Mouse (Mus musculus): ENCODE measurements at regions not wholly inside any gene's neighbourhood (a gene's known extent, or its start where the extent isn't known, plus 50 kb on each side); places are given as distances from the start of the nearest gene placed in this dataset.

DNA sequence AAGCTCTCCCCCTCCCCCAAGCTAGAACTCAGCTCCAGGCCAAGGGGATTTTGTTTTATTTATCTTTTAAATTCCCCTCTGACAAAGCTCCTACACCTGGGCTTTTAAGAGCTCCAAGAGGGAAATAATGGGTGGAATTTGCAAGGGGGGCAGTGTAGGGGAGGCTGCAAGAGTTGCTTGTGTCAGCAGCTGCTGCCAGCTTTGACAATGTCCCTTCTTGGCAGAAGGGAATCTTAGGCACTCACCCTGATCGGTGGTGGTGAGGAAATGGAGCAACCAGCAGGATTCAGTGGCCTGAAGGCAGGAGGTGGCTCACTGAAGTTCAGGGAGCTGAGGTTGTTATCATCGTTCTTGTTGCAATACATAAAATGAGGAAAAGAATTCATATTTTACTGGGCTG is 72.8 kb upstream of the Tnp1 start:
- H3K27me3 ChIP-seq (replicated peaks): no peaks in the 10 kb centered on the region
- H3K36me3 ChIP-seq (replicated peaks in 1 of 2; ENCODE audit: control insufficient read depth in 1 of 2, insufficient read depth in 1 of 2, low read length in 1 of 2): no peaks in the 10 kb centered on the region
- no peak overlapping the region for H3K4me3 ChIP-seq (replicated peaks in 1 of 3; ENCODE audit: low read depth in 2 of 3, low read length in 2 of 3, poor library complexity in 1 of 3)
- H3K27ac ChIP-seq (ENCODE audit: insufficient read depth, low read depth): no peak overlapping the region
- dilution Hi-C loops (cut with MboI; ENCODE audit: extremely low pct_ligation_motif_present, extremely low pct_unique_long_range_greater_than_20kb, low sequenced_read_pairs) (no loop called here), in situ Hi-C loops (cut with MboI; ENCODE audit: low pct_ligation_motif_present, low pct_unique_long_range_greater_than_20kb, low sequenced_read_pairs) (no loop called here)
- DNase-seq (ENCODE audit: extremely low read depth): no peak
- no peaks in the 10 kb centered on the region for H3K79me2 ChIP-seq (replicated peaks; ENCODE audit: control insufficient read depth, extremely low read depth, insufficient read depth, poor library complexity, severe bottlenecking)
- no peak overlapping the region for H3K9ac ChIP-seq (ENCODE audit: insufficient read depth, low read depth)
- no peak overlapping the region for H3K4me2 ChIP-seq (ENCODE audit: insufficient read depth, low read depth, poor library complexity, severe bottlenecking)
- TF ChIP-seq ZMIZ1 (IDR thresholded peaks at IDR 0.05; ENCODE audit: low read depth, low read length) (no peak), SIN3A (IDR thresholded peaks at IDR 0.05; ENCODE audit: low read length) (no peak), TCF12 (IDR thresholded peaks at IDR 0.05; ENCODE audit: low read depth, low read length) (no peak)
- H3K4me1 ChIP-seq (ENCODE audit: control insufficient read depth in 1 of 2, insufficient read depth in 2 of 2): no peaks in the 10 kb centered on the region
- no peaks in the 10 kb centered on the region for H3K9me3 ChIP-seq (replicated peaks; ENCODE audit: low read length)

DNA sequence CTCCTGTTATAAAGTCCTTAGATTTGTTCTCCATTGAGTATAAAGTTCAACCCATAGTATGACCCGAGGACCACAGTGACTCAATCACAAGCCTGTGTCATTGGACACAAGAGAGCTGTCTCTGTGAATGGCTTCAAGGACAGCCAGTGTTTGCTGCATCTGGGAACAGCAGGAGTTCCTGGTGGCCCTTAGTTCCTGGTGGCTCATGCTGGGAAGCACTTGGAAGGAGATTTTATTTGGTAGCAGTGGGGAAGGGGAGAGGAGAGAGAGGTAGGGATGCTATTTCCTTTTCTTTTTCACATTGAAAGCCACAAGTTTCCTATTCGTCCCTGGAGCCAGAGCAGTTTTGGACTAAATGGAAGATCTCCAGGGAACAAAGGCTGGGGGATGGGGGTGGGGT is 69.2 kb upstream of the Tnp1 start:
- TF ChIP-seq ZNF384 (IDR thresholded peaks at IDR 0.05; ENCODE audit: low read depth, low read length) (no peak), RCOR1 (conservative IDR thresholded peaks at IDR 0.05; ENCODE audit: low read depth, low read length) (no peak), SIN3A (IDR thresholded peaks at IDR 0.05; ENCODE audit: low read length) (no peak), ZC3H11A (IDR thresholded peaks at IDR 0.05; ENCODE audit: low read depth, low read length) (no peak), BHLHE40 (IDR thresholded peaks at IDR 0.05; ENCODE audit: low read depth, low read length) (no peak), IRF4 (IDR thresholded peaks at IDR 0.05; ENCODE audit: low read depth, low read length) (no peak), NELFE (IDR thresholded peaks at IDR 0.05; ENCODE audit: low read depth, low read length) (no peak)
- dilution Hi-C loops (cut with MboI; ENCODE audit: extremely low pct_ligation_motif_present, extremely low pct_unique_long_range_greater_than_20kb, low sequenced_read_pairs): no loop called here
- Histone ChIP-seq H3K4me1 (ENCODE audit: control insufficient read depth in 1 of 2, insufficient read depth in 2 of 2) (no peaks in the 10 kb centered on the region), H3K27me3 (replicated peaks) (peaks cover 2% of the 10 kb centered on the region), H3K4me2 (ENCODE audit: insufficient read depth, low read depth, poor library complexity, severe bottlenecking) (no peak overlapping the region), H3K9me3 (replicated peaks; ENCODE audit: low read length) (no peaks in the 10 kb centered on the region), H3K4me3 (replicated peaks in 1 of 3; ENCODE audit: low read depth in 2 of 3, low read length in 2 of 3, poor library complexity in 1 of 3) (no peak overlapping the region), H3K27ac (ENCODE audit: insufficient read depth, low read depth) (no peak overlapping the region), H3K9ac (ENCODE audit: insufficient read depth, low read depth) (no peak overlapping the region), H3K36me3 (replicated peaks in 1 of 2; ENCODE audit: control insufficient read depth in 1 of 2, insufficient read depth in 1 of 2, low read length in 1 of 2) (no peaks in the 10 kb centered on the region), H3K79me2 (replicated peaks; ENCODE audit: control insufficient read depth, extremely low read depth, insufficient read depth, poor library complexity, severe bottlenecking) (no peaks in the 10 kb centered on the region)
- in situ Hi-C loops (cut with MboI; ENCODE audit: low pct_ligation_motif_present, low pct_unique_long_range_greater_than_20kb, low sequenced_read_pairs): no loop called here
- no peak for DNase-seq (ENCODE audit: extremely low read depth)

DNA sequence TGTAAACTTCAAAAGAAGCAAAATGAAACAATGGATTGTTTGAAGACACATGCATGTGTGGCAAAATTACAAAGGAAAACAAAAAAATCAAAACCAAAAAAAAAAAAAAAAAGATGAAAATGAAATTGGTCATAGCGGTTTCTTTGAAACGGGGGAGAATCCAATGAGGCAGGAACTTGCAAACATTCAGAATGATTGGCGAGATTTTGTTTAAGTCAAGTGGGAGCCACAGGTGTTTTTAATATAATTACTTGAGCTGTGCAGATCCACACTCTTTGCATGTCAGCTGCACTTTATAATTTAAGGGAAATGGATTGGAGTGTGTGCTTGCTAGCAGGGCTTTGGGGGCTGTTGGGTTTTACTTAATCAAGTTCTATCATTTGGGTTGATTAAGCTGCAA is 67.7 kb upstream of the Tnp1 start:
- Histone ChIP-seq H3K4me1 (ENCODE audit: control insufficient read depth in 1 of 2, insufficient read depth in 2 of 2) (peaks cover 0 to 8% of the 10 kb centered on the region in 2 experiments; a peak in 1 of 4 replicates), H3K79me2 (replicated peaks; ENCODE audit: control insufficient read depth, extremely low read depth, insufficient read depth, poor library complexity, severe bottlenecking) (no peaks in the 10 kb centered on the region), H3K4me2 (ENCODE audit: insufficient read depth, low read depth, poor library complexity, severe bottlenecking) (no peak overlapping the region), H3K36me3 (replicated peaks in 1 of 2; ENCODE audit: control insufficient read depth in 1 of 2, insufficient read depth in 1 of 2, low read length in 1 of 2) (no peaks in the 10 kb centered on the region), H3K4me3 (replicated peaks in 1 of 3; ENCODE audit: low read depth in 2 of 3, low read length in 2 of 3, poor library complexity in 1 of 3) (no peak overlapping the region), H3K27me3 (replicated peaks) (peaks cover 2% of the 10 kb centered on the region), H3K9me3 (replicated peaks; ENCODE audit: low read length) (no peaks in the 10 kb centered on the region), H3K9ac (ENCODE audit: insufficient read depth, low read depth) (no peak overlapping the region), H3K27ac (ENCODE audit: insufficient read depth, low read depth) (no peak overlapping the region)
- in situ Hi-C loops (cut with MboI; ENCODE audit: low pct_ligation_motif_present, low pct_unique_long_range_greater_than_20kb, low sequenced_read_pairs) (no loop called here), dilution Hi-C loops (cut with MboI; ENCODE audit: extremely low pct_ligation_motif_present, extremely low pct_unique_long_range_greater_than_20kb, low sequenced_read_pairs) (no loop called here)
- DNase-seq (ENCODE audit: extremely low read depth): no peak
- TF ChIP-seq E2F4 (IDR thresholded peaks at IDR 0.05; ENCODE audit: insufficient replicate concordance, low read depth, low read length) (no peak), ELF1 (IDR thresholded peaks at IDR 0.05; ENCODE audit: low read depth, low read length) (no peak), HCFC1 (IDR thresholded peaks at IDR 0.05; ENCODE audit: low read depth, low read length) (no peak), MXI1 (IDR thresholded peaks at IDR 0.05; ENCODE audit: low read depth, low read length) (no peak), MYC (IDR thresholded peaks at IDR 0.05; ENCODE audit: low read depth, low read length) (no peak), MEF2A (IDR thresholded peaks at IDR 0.05; ENCODE audit: borderline replicate concordance, low read depth, low read length) (no peak), GABPA (IDR thresholded peaks at IDR 0.05; ENCODE audit: insufficient replicate concordance, low read depth, low read length) (no peak), CHD2 (IDR thresholded peaks at IDR 0.05; ENCODE audit: low read length) (no peak), KAT2A (IDR thresholded peaks at IDR 0.05; ENCODE audit: insufficient replicate concordance, low read length) (no peak), SMC3 (IDR thresholded peaks at IDR 0.05; ENCODE audit: low read depth, low read length) (no peak), TCF12 (IDR thresholded peaks at IDR 0.05; ENCODE audit: low read depth, low read length) (no peak), JUND (conservative IDR thresholded peaks at IDR 0.05; ENCODE audit: low read depth, low read length) (no peak), CHD1 (IDR thresholded peaks at IDR 0.05; ENCODE audit: low read depth, low read length) (no peak), ZKSCAN1 (IDR thresholded peaks at IDR 0.05; ENCODE audit: borderline replicate concordance, low read depth, low read length) (no peak), UBTF (IDR thresholded peaks at IDR 0.05; ENCODE audit: low read depth, low read length) (no peak), MAFK (IDR thresholded peaks at IDR 0.05; ENCODE audit: insufficient replicate concordance, low read length) (no peak), ETS1 (conservative IDR thresholded peaks at IDR 0.05; ENCODE audit: low read depth, low read length) (no peak), ZMIZ1 (IDR thresholded peaks at IDR 0.05; ENCODE audit: low read depth, low read length) (no peak), EP300 (IDR thresholded peaks at IDR 0.05; ENCODE audit: low read length) (no peak), USF2 (conservative IDR thresholded peaks at IDR 0.05; ENCODE audit: low read depth, low read length) (no peak)
